Mouse (Mus musculus): ENCODE results near the gene Coq10b.

Coq10b gene

DNA sequence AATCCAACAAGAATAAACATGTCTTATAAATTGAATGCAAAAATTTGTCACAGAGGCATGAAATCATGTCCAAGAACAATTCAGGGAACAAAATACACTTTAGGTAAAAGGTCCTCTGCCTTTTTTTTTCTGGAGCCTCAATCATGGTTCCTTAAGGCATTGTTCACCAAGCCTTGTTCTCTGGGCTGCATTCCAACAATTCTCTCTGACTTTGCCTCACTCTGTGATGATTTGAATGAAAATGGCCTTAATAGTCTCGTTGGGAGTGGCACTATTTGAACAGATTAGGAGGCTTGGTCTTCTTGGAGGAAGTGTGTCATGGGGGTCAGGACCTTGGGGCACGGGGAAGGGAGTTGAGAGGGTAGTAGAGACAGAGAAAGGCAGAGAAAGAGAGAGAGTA, 55.9 kb downstream of the Coq10b start:
- DNase-seq (ENCODE audit: low read depth), result no peak

- no peak for DNase-seq (ENCODE audit: low read depth)
Measured at GRCm38 (mm10) chr1:55109066-55109766, 56.6 kb downstream of the Coq10b start.
